Mouse (Mus musculus): ENCODE results near the gene Med13l.

DNA sequence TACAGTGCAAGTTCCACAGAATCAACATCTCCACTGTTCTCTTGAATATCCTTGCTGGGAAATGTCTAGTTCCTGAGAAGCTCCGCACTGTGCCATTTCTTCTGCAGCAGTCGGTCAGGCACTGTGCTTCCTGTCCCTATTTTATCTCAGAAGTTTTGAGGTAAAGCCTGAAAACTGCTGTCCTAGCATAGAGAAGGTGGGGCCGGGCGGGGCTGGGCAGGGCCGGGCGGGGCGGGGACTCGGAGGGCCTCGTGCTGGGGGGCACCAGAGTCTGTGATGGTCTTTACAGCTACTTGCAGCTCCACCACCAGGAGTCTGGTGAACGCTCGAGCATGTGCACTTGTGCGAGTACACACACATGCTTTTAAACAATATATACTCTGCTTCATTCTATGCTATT is 83.6 kb downstream of the Med13l start:
- TF ChIP-seq CTCF (IDR thresholded peaks at IDR 0.05; ENCODE audit: insufficient read depth, low read length) (no peak), POLR2A (IDR thresholded peaks at IDR 0.05; ENCODE audit: borderline replicate concordance, extremely low read depth, low read depth, low read length) (no peak)
